Mouse (Mus musculus): ENCODE measurements around the gene Gm2897.
A peak's percentile ranks its signal among the peaks of the same experiment; 100 is the strongest.
"Not testable (repeated sequence)": the region's sequence is repeated elsewhere in the genome, so short reads cannot be mapped to it uniquely, and the experiment has no call there.

Gm2897 gene

DNA sequence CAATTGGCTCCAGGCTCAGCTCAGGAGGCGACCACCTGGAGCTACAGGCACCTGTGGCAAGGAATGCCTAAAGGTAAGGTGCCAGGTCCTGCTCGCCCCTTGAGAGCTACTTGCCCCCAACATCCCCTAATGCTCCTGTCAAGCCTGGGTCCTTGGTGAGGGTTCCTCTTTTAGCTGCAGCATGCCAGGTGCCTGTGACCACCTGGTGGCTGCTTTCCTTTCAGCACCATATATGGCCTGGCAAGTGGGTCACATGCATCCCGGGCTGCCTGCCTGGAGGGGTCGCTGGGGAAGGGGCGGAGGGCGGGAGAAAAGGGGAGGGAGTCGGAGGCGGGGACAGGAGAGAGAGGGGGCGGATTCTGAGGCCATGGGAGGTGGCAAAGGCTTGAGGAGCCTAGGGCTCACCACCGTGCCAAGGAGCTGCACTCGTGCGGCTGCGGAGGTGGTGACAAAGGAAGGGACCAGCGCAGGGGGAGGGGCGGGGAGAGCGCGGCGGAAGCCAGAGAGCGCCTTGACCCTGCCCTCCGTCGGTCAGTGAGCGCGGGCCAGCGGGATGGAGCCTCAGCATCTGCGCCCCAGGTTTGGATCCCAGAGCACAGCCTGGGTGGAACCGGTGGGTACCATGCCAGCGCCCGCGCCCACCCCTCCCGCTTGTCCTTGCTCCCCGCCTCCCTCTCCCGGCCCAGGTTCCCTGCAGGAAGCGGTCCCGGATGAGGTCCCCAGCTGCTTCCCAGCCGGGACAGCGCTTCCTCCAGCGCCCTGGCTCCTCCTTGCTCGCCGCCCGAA, at the start of gene Gm2897:
Gene Gm2897 (plus strand): TSS at position 559 of the 786 bp plus-strand sequence.
- DNase-seq (ENCODE audit: low read depth, low spot score) = peak; percentile 7

DNA sequence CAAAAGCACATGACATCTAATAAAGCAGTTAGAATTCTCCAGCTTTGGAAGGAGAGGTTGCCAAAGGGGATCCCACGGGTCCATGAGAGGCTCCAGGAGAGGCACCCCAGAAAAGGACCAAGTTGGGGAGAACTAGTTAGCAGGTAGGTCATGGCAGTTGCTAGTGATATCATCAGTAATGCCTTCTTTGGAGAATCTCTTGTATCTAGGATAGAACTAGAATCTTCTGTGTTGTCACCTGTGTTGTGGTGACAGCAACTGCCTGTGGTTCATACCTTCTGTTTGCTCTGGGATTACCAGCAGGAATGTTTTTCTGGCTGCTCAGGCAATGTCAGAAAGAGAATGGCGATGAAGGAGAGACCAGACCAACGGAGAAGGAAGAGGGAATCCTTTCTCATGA, 19.4 kb upstream of the Gm2897 start, which contains the start of gene Gm2888:
Gene Gm2888 (plus strand): TSS at position 301 of the 400 bp plus-strand sequence.
- DNase-seq (ENCODE audit: low read depth, low spot score) = not testable (repeated sequence)

DNA sequence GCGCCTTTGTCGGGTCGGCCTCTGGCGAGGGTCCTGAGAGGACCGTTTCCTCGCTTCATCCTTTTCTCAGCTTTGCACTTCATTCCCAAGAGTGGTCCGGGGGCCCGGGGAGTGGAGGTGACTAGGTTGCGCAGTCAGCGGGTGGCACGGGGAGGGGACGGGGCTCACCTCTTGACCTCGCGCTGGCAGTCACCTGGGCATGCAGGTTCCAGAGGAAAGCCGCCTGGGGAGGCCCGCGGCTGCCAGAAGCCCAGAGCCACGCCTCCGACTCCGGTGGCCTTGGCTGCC, 372 bp downstream of the Gm2897 start:
- not testable (repeated sequence) for DNase-seq (ENCODE audit: low read depth, low spot score)

DNA sequence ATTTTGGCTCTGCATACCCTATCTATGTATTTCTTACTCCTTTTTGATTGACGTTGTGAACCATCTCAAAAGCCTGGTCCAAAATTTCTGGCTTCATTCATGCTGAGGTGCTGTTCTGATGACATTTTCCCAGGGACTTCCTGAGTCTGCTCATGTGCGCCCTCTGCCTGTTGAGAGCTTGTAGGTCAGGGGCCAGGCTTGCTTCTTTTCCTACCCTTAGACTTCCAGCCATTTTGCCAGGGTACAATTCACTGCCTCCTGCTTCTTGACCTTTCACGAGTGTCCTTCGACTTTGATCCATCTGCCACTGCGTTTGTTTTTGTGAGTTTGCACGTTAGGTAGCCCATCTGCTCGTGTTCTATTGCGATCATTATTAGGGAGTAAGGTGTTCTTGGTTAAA, 1.0 kb downstream of the Gm2897 start:
- DNase-seq (ENCODE audit: low read depth, low spot score) = not testable (repeated sequence)

DNA sequence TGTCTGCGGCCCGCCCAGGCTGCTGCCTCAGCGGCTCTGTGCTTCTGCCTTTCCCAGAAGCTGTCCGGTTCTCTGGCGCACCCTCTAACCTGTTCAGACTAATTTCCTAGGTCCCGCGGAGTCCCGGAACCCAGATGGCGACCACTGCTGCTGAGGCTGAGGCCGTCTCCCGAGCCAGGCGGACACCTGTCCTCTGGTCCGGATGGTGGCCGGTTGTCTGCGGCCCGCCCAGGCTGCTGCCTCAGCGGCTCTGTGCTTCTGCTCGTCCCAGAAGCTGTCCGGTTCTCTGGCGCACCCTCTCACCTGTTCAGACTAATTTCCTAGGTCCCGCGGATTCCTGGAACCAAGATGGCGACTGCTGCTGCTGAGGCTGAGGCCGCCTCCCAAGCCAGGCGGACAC, 67.0 kb downstream of the Gm2897 start:
- DNase-seq (ENCODE audit: low read depth, low spot score) = not testable (repeated sequence)
